Mouse (Mus musculus) forebrain, embryonic 14.5 days (tissue): ENCODE measurements around the gene Becn1. TPM values are rescaled to one million over a fixed set of nuclear protein-coding genes. Genes with fewer than 3 reads are reported as not detected.

Experiments used
- ATAC-seq: fragments of 200-750 bp; cut with Nextera tagmentation; 2 replicates; pipeline ENCODE4 v1.8.0; 2017; ENCODE audit warnings: mild to moderate bottlenecking, moderate library complexity
- DNase-seq: peaks from one replicate; pipeline ENCODE4 v3.0.0-alpha.2; 2015; ENCODE audit warnings: low spot score
- H3K27ac ChIP-seq: fragments of 300-500 bp; sonication (generic); 2 replicates; pipeline ENCODE4 v1.5.1; 2014; ENCODE audit warnings: low read depth, mild to moderate bottlenecking, control low read depth, low read length, moderate library complexity
- H3K27me3 ChIP-seq: fragments of 300-500 bp; sonication (generic); replicated peaks from 2 replicates; pipeline ENCODE4 v1.6.1; 2014; ENCODE audit warnings: low read length, control low read depth, mixed read lengths; ENCODE audit not compliant: control insufficient read depth, insufficient read depth
- H3K36me3 ChIP-seq: fragments of 300-500 bp; sonication (generic); 2 replicates; pipeline ENCODE4 v1.6.1; 2014; ENCODE audit warnings: low read length, control low read depth; ENCODE audit not compliant: control insufficient read depth, insufficient read depth
- H3K4me1 ChIP-seq: fragments of 300-500 bp; sonication (generic); 2 replicates; pipeline ENCODE4 v1.6.1; 2014; ENCODE audit warnings: antibody characterized with exemption, low read length, control low read depth; ENCODE audit not compliant: control insufficient read depth, insufficient read depth
- H3K4me2 ChIP-seq: fragments of 300-500 bp; sonication (generic); 2 replicates; pipeline ENCODE4 v1.6.1; 2014; ENCODE audit warnings: mild to moderate bottlenecking, control low read depth, low read length
- H3K4me3 ChIP-seq: fragments of 300-500 bp; sonication (generic); 2 replicates; pipeline ENCODE4 v1.5.1; 2014; ENCODE audit warnings: low read depth, low read length, control low read depth
- H3K9ac ChIP-seq: fragments of 300-500 bp; sonication (generic); 2 replicates; pipeline ENCODE4 v1.6.1; 2014; ENCODE audit warnings: mild to moderate bottlenecking, low read length, control low read depth, moderate library complexity
- H3K9me3 ChIP-seq: fragments of 300-500 bp; sonication (generic); replicated peaks from 2 replicates; pipeline ENCODE4 v1.6.1; 2016; ENCODE audit warnings: low read length, control low read depth, mixed read lengths; ENCODE audit not compliant: control insufficient read depth
- WGBS: fragments of 180-500 bp; shearing (Covaris S2); extraction: QIAGEN DNeasy Blood & Tissue Kit; methylation state at CpG from one replicate; pipeline ENCODE4 v1.1.7; 2014; 5-methylcytosine and 5-hydroxymethylcytosine counted together
- polyA plus RNA-seq: library from polyadenylated mRNA; unstranded; fragments of >200 nt; fragmentation: Nextera tagmentation; extraction: Ambion mirVana; gene quantifications from 2 replicates; pipeline ENCODE4 v1.2.1, GENCODE M21; 2014

The Becn1 gene
- polyA plus RNA-seq, 1 experiment from 2014 or later, result 177 TPM

DNA sequence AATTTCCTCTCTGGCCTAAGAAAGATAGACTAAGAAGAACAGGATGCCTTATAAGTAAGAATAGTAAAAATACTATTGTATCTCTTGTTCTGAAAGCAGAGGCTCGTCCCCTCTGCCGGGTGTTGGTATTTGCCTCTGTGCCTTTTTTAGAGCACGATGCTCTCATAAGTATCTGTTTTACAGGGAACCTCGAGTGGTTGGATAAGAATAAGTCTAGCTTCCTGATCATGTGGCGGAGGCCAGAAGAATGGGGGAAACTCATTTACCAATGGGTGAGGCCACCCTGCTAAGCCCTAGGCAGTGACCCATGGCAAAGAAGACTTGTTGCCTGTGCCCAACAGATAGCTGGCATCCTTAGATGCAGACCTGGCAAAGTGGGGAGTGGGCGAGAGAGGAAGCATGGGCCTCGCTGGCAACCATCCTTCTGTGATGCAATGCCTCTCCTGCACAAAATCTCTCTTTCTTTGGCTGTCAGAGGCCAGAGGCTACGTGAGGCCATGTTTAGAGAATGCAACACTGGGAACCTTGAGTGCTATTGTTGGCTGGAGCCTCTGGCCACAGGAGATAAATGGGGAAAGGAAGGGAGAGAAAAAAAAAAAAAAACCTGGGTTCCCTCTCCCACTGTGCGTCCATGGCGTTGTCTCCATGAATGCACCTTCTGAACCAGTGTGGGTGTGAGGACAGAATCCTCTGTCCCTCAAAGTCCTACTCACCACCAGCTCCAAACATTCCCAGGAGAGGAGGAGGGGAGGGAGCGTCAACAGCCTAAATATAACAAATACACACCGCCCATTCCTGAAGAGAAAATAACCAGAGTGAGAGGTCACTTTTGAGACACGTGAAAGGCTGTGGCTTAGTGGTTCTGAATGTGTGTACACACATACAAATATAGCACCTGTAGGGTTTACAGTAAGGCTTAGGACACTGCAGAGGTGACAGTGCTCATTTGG lies 46.0 kb downstream of the Becn1 start:
- no peak overlapping the region for H3K4me2 ChIP-seq
- H3K36me3 ChIP-seq, result 0 out of 2 replicates have a peak, but pooled peaks cover 6% of the 10 kb centered on the region
- no peak overlapping the region for H3K9ac ChIP-seq
- H3K4me1 ChIP-seq, result peaks cover 21% of the 10 kb centered on the region
- H3K27ac ChIP-seq, result no peak overlapping the region
- 90% methylated on average over 13 of the region's 13 CpGs for WGBS
- no peak for DNase-seq
- no peak overlapping the region for H3K4me3 ChIP-seq
- peaks cover 6% of the 10 kb centered on the region for H3K27me3 ChIP-seq
- no peaks in the 10 kb centered on the region for H3K9me3 ChIP-seq
- ATAC-seq, result no peak

DNA sequence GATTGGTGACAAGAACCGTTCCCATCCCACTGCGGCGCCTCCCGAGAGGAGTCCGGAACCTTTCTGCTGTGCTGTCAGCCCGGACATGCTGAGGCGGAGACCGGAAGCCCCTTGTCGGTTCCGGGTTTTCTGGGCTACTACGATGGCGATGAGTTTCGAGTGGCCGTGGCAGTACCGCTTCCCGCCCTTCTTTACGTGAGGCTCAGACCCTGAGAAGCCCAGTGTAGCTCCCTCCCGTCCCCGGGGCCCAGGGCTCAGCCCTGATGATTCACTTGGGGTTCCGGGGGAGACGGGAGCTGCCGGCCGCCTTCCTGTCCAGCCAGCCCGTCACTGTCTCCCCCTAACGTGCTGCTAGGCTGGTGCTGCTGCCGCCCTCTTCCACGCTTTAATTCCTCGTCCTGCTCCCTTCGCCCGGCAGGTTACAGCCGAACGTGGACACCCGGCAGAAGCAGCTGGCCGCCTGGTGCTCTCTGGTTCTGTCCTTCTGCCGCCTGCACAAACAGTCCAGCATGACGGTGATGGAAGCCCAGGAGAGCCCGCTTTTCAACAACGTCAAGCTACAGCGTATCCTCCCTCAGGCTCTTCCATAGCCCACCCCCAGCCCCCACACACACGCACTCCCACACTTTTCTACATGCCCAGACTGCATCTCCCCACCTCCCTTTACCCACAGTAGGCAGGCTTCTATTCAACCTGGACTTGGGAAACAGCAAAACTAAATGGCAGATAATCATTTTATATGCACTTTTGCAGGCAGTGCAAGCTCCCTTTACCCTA lies 48.3 kb downstream of the Becn1 start, which contains the start of gene Vps25:
Gene Vps25, plus strand, starts transcription at position 95 of the 777 bp plus-strand sequence.
- DNase-seq, result peak; percentile 87
- Histone ChIP-seq H3K4me2 (peak within 1 kb of the TSS; percentile 88), H3K9ac (peak within 1 kb of the TSS; percentile 91), H3K27ac (peak within 1 kb of the TSS; percentile 79), H3K4me1 (peaks cover 6% of the 10 kb centered on the region; the same call in 1 of the 2 replicates), H3K9me3 (no peaks in the 10 kb centered on the region), H3K27me3 (no peaks in the 10 kb centered on the region), H3K4me3 (peak within 1 kb of the TSS; percentile 77), H3K36me3 (0 out of 2 replicates have a peak, but pooled peaks cover 6% of the 10 kb centered on the region)
- peak; percentile 86 for ATAC-seq
- WGBS, result under 1% methylated on average over 40 of the region's 40 CpGs

- peak overlapping the region; percentile 77 for H3K4me3 ChIP-seq
- no peak overlapping the region for H3K27ac ChIP-seq
- no peaks in the 10 kb centered on the region for H3K9me3 ChIP-seq
- H3K36me3 ChIP-seq, result 0 out of 2 replicates have a peak, but pooled peaks cover 1% of the 10 kb centered on the region
- peak overlapping the region; percentile 91 for H3K9ac ChIP-seq
- WGBS, result 12% methylated on average over 7 of the region's 7 CpGs
- no peaks in the 10 kb centered on the region for H3K27me3 ChIP-seq
- DNase-seq (no peak), ATAC-seq (no peak)
- peak overlapping the region; percentile 88 for H3K4me2 ChIP-seq
- H3K4me1 ChIP-seq, result peaks cover 6% of the 10 kb centered on the region; the same call in 1 of the 2 replicates
Observed at GRCm38 (mm10) chr11:101252941-101253340, 49.1 kb downstream of the Becn1 start.

GRCm38 (mm10) chr11:101251031-101251430 lies 51.1 kb downstream of the Becn1 start:
- Histone ChIP-seq H3K9me3 (no peaks in the 10 kb centered on the region), H3K36me3 (no peaks in the 10 kb centered on the region), H3K4me3 (no peak overlapping the region), H3K27me3 (peaks cover 17% of the 10 kb centered on the region), H3K4me1 (peaks cover 6% of the 10 kb centered on the region; the same call in 1 of the 2 replicates), H3K9ac (no peak overlapping the region), H3K27ac (no peak overlapping the region), H3K4me2 (no peak overlapping the region)
- ATAC-seq (no peak), DNase-seq (no peak)
- WGBS, result 69% methylated on average over 2 of the region's 2 CpGs

GRCm38 (mm10) chr11:101248258-101248994 lies 53.7 kb downstream of the Becn1 start:
- WGBS, result 40% methylated on average over 14 of the region's 14 CpGs
- no peak overlapping the region for H3K4me2 ChIP-seq
- no peak overlapping the region for H3K4me3 ChIP-seq
- no peak overlapping the region for H3K27ac ChIP-seq
- ATAC-seq, result no peak
- DNase-seq, result peak; percentile 70
- no peaks in the 10 kb centered on the region for H3K4me1 ChIP-seq
- peaks cover 36% of the 10 kb centered on the region for H3K27me3 ChIP-seq
- no peak overlapping the region for H3K9ac ChIP-seq
- no peaks in the 10 kb centered on the region for H3K36me3 ChIP-seq
- H3K9me3 ChIP-seq, result no peaks in the 10 kb centered on the region

DNA sequence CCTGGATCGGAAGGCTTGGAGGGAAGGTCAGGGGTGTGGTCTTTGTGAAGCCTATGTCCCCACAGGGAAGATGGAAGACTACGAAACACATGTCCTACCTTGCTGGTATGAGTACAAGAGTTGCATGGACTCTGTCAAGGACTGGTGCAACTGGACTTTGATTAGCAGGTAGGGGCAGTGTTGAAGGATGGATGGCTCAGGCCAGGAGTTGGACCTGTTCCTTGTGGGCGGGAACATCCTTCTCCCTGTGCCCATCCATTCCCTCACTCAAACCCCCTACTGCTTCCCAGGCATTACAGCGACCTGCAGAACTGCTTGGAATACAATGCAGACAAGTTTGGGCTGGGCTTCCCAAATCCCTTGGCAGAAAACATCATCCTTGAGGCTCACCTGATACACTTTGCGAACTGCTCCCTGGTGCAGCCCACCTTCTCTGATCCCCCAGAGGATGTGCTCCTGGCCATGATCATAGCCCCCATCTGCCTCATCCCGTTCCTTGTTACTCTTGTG lies 54.5 kb downstream of the Becn1 start:
- WGBS, result 80% methylated on average over 6 of the region's 6 CpGs
- DNase-seq (no peak), ATAC-seq (no peak)
- Histone ChIP-seq H3K4me3 (no peak overlapping the region), H3K36me3 (no peaks in the 10 kb centered on the region), H3K4me1 (no peaks in the 10 kb centered on the region), H3K27me3 (peaks cover 36% of the 10 kb centered on the region), H3K4me2 (no peak overlapping the region), H3K9ac (no peak overlapping the region), H3K9me3 (no peaks in the 10 kb centered on the region), H3K27ac (no peak overlapping the region)

GRCm38 (mm10) chr11:101246702-101247012 lies 55.4 kb downstream of the Becn1 start:
- Histone ChIP-seq H3K9ac (peak overlapping the region; percentile 68), H3K9me3 (no peaks in the 10 kb centered on the region), H3K4me1 (no peaks in the 10 kb centered on the region), H3K4me3 (peak overlapping the region; percentile 51), H3K27ac (peak overlapping the region; percentile 33; the same call in 1 of the 2 replicates), H3K27me3 (peaks cover 36% of the 10 kb centered on the region), H3K36me3 (no peaks in the 10 kb centered on the region), H3K4me2 (peak overlapping the region; percentile 90)
- 5% methylated on average over 7 of the region's 7 CpGs for WGBS
- DNase-seq (no peak), ATAC-seq (no peak)
